Mouse (Mus musculus) CH12.LX (cell line): ENCODE measurements around the gene Plekhh3.
"Not testable (repeated sequence)": the region's sequence is repeated elsewhere in the genome, so short reads cannot be mapped to it uniquely, and the experiment has no call there.

Source experiments
- CTCF ChIP-seq, 2 experiments: IDR thresholded peaks in 1 of 2; conservative IDR thresholded peaks in 1 of 2; 2 replicates each; pipeline ENCODE4 v1.5.1; 2011 to 2012; ENCODE audit warnings: low read depth in 2 of 2, low read length in 2 of 2, improper control_type of control experiment in 1 of 2, inconsistent platforms in 1 of 2, mild to moderate bottlenecking in 1 of 2, moderate library complexity in 1 of 2
- EP300 ChIP-seq: IDR thresholded peaks from 2 replicates; pipeline ENCODE4 v1.6.1; 2011; ENCODE audit warnings: low read length, improper control_type of control experiment

DNA sequence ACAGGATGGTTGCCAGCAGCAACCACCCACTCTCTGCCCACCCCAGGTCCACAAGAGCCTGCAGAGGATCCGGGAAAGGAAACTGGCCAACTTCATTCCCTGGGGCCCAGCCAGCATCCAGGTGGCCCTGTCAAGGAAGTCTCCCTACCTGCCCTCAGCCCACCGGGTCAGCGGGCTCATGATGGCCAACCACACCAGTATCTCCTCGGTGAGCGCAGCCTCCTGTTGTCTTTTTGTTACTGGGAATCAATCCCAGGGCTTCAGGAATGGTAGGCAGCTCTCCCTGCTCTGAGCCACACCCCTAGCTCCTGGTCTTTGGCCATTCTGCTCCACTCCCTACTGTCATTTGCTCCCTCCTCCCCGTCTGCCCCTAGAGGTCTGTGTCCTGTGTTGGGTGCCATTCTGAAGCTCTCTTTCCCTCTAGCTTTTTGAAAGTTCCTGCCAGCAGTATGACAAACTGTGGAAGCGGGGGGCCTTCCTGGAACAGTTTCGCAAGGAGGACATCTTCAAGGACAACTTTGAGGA lies 10.1 kb downstream of the Plekhh3 start:
- TF ChIP-seq CTCF (conservative IDR thresholded peaks at IDR 0.05 in 1 of 2, IDR thresholded peaks at IDR 0.05 in 1 of 2; ENCODE audit: low read depth in 2 of 2, low read length in 2 of 2); EP300: not testable (repeated sequence)
